Mouse (Mus musculus) midbrain, embryonic 12.5 days (tissue): ENCODE measurements at regions not wholly inside any gene's neighbourhood (a gene's known extent, or its start where the extent isn't known, plus 50 kb on each side); places are given as distances from the start of the nearest gene placed in this dataset.

ENCODE experiments used
- ATAC-seq: fragments of 200-750 bp; cut with Nextera tagmentation; 2 replicates; pipeline ENCODE4 v1.8.0; 2017; ENCODE audit warnings: low read depth, moderate TSS enrichment, moderate library complexity; ENCODE audit not compliant: low FRiP score
- H3K27ac ChIP-seq: fragments of 300-500 bp; sonication (generic); replicated peaks from 2 replicates; pipeline ENCODE4 v1.5.1; 2016; ENCODE audit warnings: mild to moderate bottlenecking
- H3K27me3 ChIP-seq: fragments of 300-500 bp; sonication (generic); 2 replicates; pipeline ENCODE4 v1.6.1; 2016; ENCODE audit warnings: mild to moderate bottlenecking
- H3K36me3 ChIP-seq: fragments of 300-500 bp; sonication (generic); 2 replicates; pipeline ENCODE4 v1.6.1; 2016
- H3K4me1 ChIP-seq: fragments of 300-500 bp; sonication (generic); 2 replicates; pipeline ENCODE4 v1.6.1; 2016
- H3K4me2 ChIP-seq: fragments of 300-500 bp; sonication (generic); replicated peaks from 2 replicates; pipeline ENCODE4 v1.6.1; 2016; ENCODE audit warnings: mild to moderate bottlenecking, moderate library complexity
- H3K4me3 ChIP-seq: fragments of 300-500 bp; sonication (generic); 2 replicates; pipeline ENCODE4 v1.5.1; 2016; ENCODE audit warnings: mild to moderate bottlenecking
- H3K9ac ChIP-seq: fragments of 300-500 bp; sonication (generic); replicated peaks from 2 replicates; pipeline ENCODE4 v1.6.1; 2016; ENCODE audit warnings: mild to moderate bottlenecking, moderate library complexity
- H3K9me3 ChIP-seq: fragments of 300-500 bp; sonication (generic); 2 replicates; pipeline ENCODE4 v1.6.1; 2016; ENCODE audit warnings: mild to moderate bottlenecking
- WGBS: fragments of 180-500 bp; shearing (Covaris S2); methylation state at CpG from one replicate; pipeline ENCODE4 v1.1.7; 2016; 5-methylcytosine and 5-hydroxymethylcytosine counted together

DNA sequence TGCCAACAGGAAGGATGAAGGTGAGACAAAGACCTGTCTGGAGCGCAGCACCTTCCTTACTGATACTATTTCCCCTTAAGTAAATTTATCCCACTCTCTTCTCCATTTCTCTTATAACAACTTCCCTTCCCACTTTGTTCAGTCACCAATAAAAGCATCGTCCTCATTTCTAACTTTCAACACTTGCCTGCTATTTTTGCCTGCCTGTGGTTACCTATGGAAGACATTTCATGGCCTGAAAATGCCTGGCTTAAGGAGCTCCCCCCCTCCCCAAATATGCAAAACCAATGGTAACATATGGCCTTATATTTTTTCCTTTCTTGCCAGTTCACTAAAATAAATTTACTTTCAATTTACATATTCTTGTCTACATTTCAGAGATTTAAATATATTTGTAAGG, 271.0 kb upstream of the Cxxc4 start:
- WGBS: 88% methylated on average over 2 of the region's 2 CpGs

DNA sequence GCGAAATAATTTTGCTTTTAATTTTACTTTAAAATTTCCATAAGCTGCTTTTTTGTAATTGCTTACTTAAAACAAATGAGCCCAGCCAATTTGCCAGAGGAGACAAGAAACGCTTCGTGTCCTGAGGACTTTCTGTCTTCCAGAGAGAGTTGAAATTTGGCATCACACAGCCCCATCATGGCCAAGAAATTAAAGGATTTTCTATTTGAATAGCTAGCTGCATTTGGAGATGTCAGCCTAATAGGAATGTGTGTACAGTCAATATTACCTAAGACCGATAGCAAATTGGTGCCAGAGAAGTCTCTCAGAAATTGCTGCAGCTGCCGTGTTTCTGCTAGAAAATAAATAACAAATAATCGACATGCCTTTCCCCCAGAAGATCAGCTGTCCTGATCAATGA, 268.1 kb upstream of the Cxxc4 start:
- H3K27me3 ChIP-seq: no peaks in the 10 kb centered on the region
- H3K4me2 ChIP-seq: no peak overlapping the region
- ATAC-seq: no peak
- no peak overlapping the region for H3K27ac ChIP-seq
- H3K36me3 ChIP-seq: no peaks in the 10 kb centered on the region
- WGBS: 83% methylated on average over 6 of the region's 6 CpGs
- H3K4me1 ChIP-seq: no peaks in the 10 kb centered on the region
- H3K9ac ChIP-seq: no peak overlapping the region
- no peak overlapping the region for H3K4me3 ChIP-seq
- no peaks in the 10 kb centered on the region for H3K9me3 ChIP-seq

More for the DNA sequence above, 271.0 kb upstream of the Cxxc4 start:
- Histone ChIP-seq H3K4me3 (no peak overlapping the region), H3K4me2 (no peak overlapping the region), H3K9me3 (no peaks in the 10 kb centered on the region), H3K36me3 (no peaks in the 10 kb centered on the region), H3K4me1 (no peaks in the 10 kb centered on the region), H3K27me3 (no peaks in the 10 kb centered on the region), H3K9ac (no peak overlapping the region), H3K27ac (no peak overlapping the region)
- ATAC-seq: no peak

DNA sequence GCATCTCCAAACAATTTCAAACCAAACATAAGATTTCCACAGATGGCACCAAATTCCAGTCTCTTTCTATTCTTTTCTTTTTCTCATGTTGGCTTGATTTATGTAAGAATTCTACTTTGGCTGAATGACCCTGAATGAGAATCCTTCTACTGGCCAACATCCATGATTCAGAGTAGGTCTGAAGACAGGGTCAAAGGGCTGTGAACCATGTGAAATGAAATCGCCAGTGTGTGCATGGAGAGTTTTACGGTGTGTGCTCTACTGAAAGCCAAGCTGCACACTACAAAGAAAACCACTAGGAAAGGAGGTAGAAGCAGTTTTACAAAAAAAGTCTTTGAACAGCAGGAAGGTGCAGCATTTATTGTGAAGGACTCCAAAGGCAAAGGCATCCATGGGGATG, 263.5 kb upstream of the Cxxc4 start:
- H3K36me3 ChIP-seq: no peaks in the 10 kb centered on the region
- H3K9ac ChIP-seq: no peak overlapping the region
- ATAC-seq: no peak
- WGBS: 44% methylated on average over 2 of the region's 2 CpGs
- H3K4me3 ChIP-seq: no peak overlapping the region
- H3K27ac ChIP-seq: no peak overlapping the region
- H3K4me2 ChIP-seq: no peak overlapping the region
- H3K9me3 ChIP-seq: no peaks in the 10 kb centered on the region
- no peaks in the 10 kb centered on the region for H3K4me1 ChIP-seq
- H3K27me3 ChIP-seq: no peaks in the 10 kb centered on the region

DNA sequence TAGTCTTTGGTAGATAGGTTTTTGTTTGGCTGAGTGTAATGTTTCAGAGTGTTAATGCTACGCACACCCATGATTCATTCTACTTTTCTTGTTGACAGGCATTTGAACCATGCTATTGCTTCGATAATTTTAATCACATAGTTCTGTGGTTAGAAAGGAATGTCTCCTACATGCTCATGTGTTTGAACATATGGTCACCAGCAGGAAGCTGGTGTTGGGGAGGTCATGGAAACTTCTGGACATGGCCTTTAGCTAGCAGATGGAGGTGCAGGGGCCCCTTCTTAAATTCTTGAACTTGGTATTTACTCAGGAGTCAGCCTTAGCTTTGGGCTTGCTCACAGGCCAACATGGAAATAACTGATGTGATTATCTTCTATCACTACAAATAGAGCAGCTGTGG, 248.6 kb upstream of the Cxxc4 start:
- Histone ChIP-seq H3K9ac (no peak overlapping the region), H3K27ac (no peak overlapping the region), H3K9me3 (no peaks in the 10 kb centered on the region), H3K4me2 (no peak overlapping the region), H3K36me3 (no peaks in the 10 kb centered on the region), H3K4me1 (no peaks in the 10 kb centered on the region), H3K27me3 (no peaks in the 10 kb centered on the region), H3K4me3 (no peak overlapping the region)
- 82% methylated on average over 2 of the region's 2 CpGs for WGBS
- no peak for ATAC-seq

DNA sequence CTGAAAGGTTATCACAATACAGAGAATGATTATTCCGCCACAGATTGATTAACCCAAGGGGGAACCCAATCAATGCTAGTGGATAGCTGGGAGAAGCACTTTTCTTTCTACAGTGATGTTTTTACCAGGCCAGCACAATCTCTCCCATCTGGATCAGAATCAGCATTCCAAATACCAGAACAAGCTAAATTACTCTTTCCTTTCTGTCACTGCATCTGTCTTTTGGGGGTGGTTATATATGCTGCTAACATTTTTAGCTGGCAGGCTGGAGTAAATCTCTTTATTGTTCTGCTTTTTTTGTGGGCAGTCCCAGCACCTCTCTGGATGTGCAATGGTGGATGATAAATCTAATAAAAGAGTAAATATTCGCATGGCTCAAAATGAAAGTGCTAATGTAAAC, 242.3 kb upstream of the Cxxc4 start:
- no peak overlapping the region for H3K27ac ChIP-seq
- ATAC-seq: no peak
- H3K27me3 ChIP-seq: no peaks in the 10 kb centered on the region
- H3K9ac ChIP-seq: no peak overlapping the region
- H3K4me2 ChIP-seq: no peak overlapping the region
- no peaks in the 10 kb centered on the region for H3K9me3 ChIP-seq
- 81% methylated on average over 2 of the region's 2 CpGs for WGBS
- no peaks in the 10 kb centered on the region for H3K36me3 ChIP-seq
- H3K4me3 ChIP-seq: no peak overlapping the region
- no peaks in the 10 kb centered on the region for H3K4me1 ChIP-seq

DNA sequence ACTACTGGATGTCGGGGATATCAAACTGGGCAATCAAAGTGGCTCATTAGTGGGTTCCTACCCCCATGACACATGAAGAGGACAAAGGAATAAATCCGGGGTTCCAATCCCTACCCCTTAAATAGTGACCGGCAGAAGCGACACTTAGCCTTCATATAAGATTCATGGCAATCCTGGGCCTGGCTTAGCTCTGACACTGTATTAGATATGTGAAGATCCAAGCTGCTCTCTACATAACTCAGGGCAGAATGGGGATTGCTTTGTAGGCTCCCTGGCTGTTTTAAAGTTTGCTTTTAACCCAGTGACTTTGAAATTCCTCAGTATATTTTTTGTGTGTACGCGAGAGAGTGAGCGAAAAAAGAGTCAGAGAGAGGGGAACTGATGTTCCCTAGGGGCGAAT, 236.3 kb upstream of the Cxxc4 start:
- ATAC-seq: no peak
- H3K9me3 ChIP-seq: no peaks in the 10 kb centered on the region
- H3K4me2 ChIP-seq: no peak overlapping the region
- no peaks in the 10 kb centered on the region for H3K4me1 ChIP-seq
- H3K27me3 ChIP-seq: no peaks in the 10 kb centered on the region
- no peak overlapping the region for H3K4me3 ChIP-seq
- H3K36me3 ChIP-seq: no peaks in the 10 kb centered on the region
- no peak overlapping the region for H3K9ac ChIP-seq
- H3K27ac ChIP-seq: no peak overlapping the region
- WGBS: 90% methylated on average over 8 of the region's 8 CpGs

DNA sequence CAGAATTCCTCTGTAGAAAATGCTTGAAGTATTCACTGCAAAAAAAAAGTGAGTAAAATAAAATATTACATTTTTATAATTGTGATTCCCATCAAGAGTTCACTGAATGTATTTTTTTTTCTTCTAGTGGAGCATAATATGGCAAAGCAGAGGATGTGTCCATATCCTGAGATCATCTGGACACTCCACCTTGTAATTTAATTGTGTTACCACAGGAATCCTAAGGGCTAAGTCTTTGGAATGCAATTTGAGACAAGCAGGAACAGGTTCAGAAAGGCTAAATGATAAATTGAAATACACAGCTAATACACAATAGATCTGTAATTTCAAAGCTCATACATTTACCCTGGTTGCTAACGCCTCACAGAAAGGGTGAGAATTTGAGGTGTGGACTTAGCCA, 235.7 kb upstream of the Cxxc4 start:
- ATAC-seq: no peak
- 88% methylated on average over 1 of the region's 1 CpGs for WGBS
- no peak overlapping the region for H3K4me3 ChIP-seq
- no peaks in the 10 kb centered on the region for H3K36me3 ChIP-seq
- H3K27ac ChIP-seq: no peak overlapping the region
- H3K4me1 ChIP-seq: no peaks in the 10 kb centered on the region
- no peaks in the 10 kb centered on the region for H3K27me3 ChIP-seq
- no peaks in the 10 kb centered on the region for H3K9me3 ChIP-seq
- no peak overlapping the region for H3K4me2 ChIP-seq
- H3K9ac ChIP-seq: no peak overlapping the region

DNA sequence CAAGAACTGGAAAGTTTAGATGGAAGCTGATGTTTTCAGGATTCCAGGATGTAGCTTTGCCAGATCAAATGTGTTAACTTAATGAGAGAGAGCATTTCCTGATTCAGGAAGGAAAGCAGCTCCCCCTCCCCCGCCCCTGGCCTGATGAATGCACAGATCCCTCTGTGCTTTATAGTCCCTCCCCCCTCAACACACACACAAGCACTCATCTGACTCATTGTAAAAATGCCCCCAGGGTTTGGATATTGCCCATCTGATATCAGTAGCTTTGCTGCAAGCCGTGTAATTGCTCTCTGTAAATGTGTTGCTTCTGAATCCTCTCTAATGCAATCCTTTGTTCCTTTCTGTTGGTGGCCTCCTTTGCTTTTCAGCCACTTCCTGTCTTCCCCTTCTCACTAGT, 221.5 kb upstream of the Cxxc4 start:
- 63% methylated on average over 2 of the region's 2 CpGs for WGBS

DNA sequence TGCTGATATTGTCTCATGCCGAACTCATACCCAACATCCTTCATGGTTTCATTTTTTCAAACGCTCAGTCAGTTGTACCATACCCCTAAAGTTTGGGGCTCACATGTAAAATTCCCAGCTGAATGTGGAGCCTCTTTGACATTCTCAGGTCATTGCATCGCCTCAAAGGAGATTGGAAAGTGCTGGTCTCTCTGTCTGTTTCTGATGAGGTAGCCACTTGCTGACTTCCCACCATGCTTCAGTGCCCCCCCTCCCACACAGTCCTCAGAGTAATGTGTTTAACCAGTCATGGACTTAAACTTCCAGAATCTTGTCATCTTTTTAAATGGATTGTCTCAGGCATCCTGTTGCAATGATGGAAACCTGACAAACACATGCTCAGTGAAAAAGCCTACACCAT, 220.9 kb upstream of the Cxxc4 start:
- Histone ChIP-seq H3K36me3 (no peaks in the 10 kb centered on the region), H3K27me3 (no peaks in the 10 kb centered on the region), H3K4me3 (no peak overlapping the region), H3K27ac (no peak overlapping the region), H3K4me2 (no peak overlapping the region), H3K4me1 (peaks cover 6% of the 10 kb centered on the region), H3K9ac (no peak overlapping the region), H3K9me3 (no peaks in the 10 kb centered on the region)
- 82% methylated on average over 3 of the region's 3 CpGs for WGBS
- no peak for ATAC-seq

More for the DNA sequence above, 221.5 kb upstream of the Cxxc4 start:
- H3K4me3 ChIP-seq: no peak overlapping the region
- no peak overlapping the region for H3K9ac ChIP-seq
- H3K27ac ChIP-seq: no peak overlapping the region
- ATAC-seq: peak; percentile 86
- no peaks in the 10 kb centered on the region for H3K9me3 ChIP-seq
- H3K4me2 ChIP-seq: no peak overlapping the region
- peaks cover 6% of the 10 kb centered on the region for H3K4me1 ChIP-seq
- H3K27me3 ChIP-seq: no peaks in the 10 kb centered on the region
- H3K36me3 ChIP-seq: no peaks in the 10 kb centered on the region

DNA sequence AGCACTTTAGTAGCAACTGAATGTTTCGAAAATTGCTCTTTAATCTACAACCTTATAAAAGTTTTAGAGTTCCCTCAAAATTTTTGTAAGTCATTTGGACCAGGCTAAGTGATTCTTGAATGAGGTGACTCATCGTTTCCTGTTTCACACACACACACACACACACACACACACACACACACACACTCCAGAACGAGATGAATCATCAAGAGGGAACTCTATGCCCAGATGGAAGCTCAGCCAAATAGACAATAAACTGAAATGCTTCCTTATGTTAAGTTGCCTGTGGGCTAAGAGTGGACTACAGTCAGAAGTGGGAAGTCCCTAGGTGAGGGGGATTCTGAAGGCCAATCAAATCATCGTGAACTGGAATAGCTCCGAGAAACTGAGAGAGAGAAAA, 202.4 kb upstream of the Cxxc4 start:
- H3K4me1 ChIP-seq: no peaks in the 10 kb centered on the region
- H3K36me3 ChIP-seq: no peaks in the 10 kb centered on the region
- 84% methylated on average over 5 of the region's 5 CpGs for WGBS
- H3K27ac ChIP-seq: no peak overlapping the region
- no peak overlapping the region for H3K9ac ChIP-seq
- no peaks in the 10 kb centered on the region for H3K27me3 ChIP-seq
- H3K4me3 ChIP-seq: no peak overlapping the region
- no peak for ATAC-seq
- H3K9me3 ChIP-seq: no peaks in the 10 kb centered on the region
- H3K4me2 ChIP-seq: no peak overlapping the region

DNA sequence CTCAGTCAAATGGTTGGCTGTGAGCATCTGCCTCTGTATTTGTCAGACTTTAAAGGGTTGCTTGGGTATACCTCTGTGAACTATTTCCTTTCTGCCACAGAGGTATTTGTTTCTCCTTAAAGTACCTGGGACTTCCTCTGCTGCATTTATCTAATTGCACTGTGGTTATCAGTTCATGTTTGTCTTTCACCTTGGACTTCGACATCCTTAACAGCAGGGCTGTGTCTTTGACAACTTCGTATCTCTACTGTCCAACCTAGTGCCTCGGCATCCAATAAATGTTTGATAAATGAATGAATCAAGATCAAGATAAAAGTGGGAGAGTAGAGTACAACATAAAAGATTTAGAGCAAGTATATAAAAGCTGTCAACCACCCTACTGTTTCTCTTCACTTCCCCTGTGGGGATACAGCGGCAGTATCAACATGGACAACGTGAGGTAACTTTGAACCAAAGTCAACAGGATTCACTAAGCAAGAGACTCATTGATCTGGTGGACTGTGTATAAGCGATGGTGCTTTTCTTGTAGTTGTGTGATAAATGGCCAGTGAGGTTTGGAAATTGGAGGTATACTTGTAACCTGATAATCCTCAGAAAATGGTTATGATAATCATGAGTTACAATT, 199.9 kb upstream of the Cxxc4 start:
- Histone ChIP-seq H3K27me3 (no peaks in the 10 kb centered on the region), H3K27ac (no peak overlapping the region), H3K4me3 (no peak overlapping the region), H3K36me3 (no peaks in the 10 kb centered on the region), H3K4me1 (no peaks in the 10 kb centered on the region), H3K4me2 (no peak overlapping the region), H3K9ac (no peak overlapping the region), H3K9me3 (no peaks in the 10 kb centered on the region)
- ATAC-seq: no peak
- 90% methylated on average over 6 of the region's 6 CpGs for WGBS

DNA sequence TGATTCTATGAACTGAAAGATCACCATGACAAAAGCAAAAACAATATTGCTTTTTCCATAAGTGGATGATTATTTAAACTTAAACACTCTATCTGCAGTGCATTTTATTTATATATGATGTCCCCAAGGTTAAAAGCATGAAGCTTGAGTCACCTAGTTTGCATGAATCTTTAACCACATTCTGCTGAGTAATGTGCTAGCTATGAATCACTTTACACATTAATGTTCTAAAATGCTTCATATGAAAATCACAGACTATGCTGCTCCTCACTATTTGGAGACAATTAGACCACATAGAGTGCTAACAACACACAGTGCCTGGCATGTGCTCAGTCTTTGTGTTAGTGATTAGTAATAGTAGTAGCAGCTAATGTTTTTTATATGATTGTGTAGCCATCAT, 185.6 kb upstream of the Cxxc4 start:
- no peak overlapping the region for H3K4me3 ChIP-seq
- no peak for ATAC-seq
- no peaks in the 10 kb centered on the region for H3K27me3 ChIP-seq

DNA sequence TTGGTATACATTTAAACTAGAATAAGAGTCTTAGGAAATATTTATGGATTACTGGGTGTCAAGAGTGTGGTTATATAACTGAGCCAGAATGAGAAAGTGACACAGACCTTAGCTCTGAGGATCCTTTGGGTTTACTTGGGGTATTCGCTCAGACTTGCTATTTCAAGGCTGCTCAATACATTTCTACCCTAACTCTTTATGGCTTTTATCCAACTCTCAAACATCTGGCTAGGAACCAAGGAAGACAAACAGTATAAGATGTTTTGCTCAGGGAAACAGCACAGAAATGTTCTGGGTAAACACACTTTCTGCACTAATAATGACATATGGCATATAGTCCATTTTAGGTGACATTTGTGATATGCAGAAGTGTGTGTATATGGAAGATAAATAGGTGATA, 153.8 kb upstream of the Cxxc4 start:
- no peak overlapping the region for H3K4me3 ChIP-seq
- WGBS: 82% methylated on average over 1 of the region's 1 CpGs
- no peaks in the 10 kb centered on the region for H3K36me3 ChIP-seq
- no peak overlapping the region for H3K9ac ChIP-seq
- no peaks in the 10 kb centered on the region for H3K9me3 ChIP-seq
- H3K27me3 ChIP-seq: no peaks in the 10 kb centered on the region
- H3K4me1 ChIP-seq: no peaks in the 10 kb centered on the region
- no peak overlapping the region for H3K4me2 ChIP-seq
- no peak for ATAC-seq
- H3K27ac ChIP-seq: no peak overlapping the region

More for the DNA sequence above, 185.6 kb upstream of the Cxxc4 start:
- Histone ChIP-seq H3K4me1 (no peaks in the 10 kb centered on the region), H3K27ac (no peak overlapping the region), H3K4me2 (no peak overlapping the region), H3K9me3 (no peaks in the 10 kb centered on the region), H3K9ac (no peak overlapping the region), H3K36me3 (no peaks in the 10 kb centered on the region)
